Mouse (Mus musculus) heart, postnatal 0 days (tissue): ENCODE results near the gene Slc25a30. TPM values are rescaled to one million over a fixed set of nuclear protein-coding genes. Genes with fewer than 3 reads are reported as not detected.

Source experiments
- ATAC-seq: fragments of 200-750 bp; cut with Nextera tagmentation; 2 replicates; pipeline ENCODE4 v1.8.0; 2017; ENCODE audit warnings: low read depth, moderate number of reproducible peaks, moderate library complexity; ENCODE audit not compliant: insufficient read depth
- DNase-seq: peaks from one replicate; pipeline ENCODE4 v3.0.0-alpha.2; 2016; ENCODE audit warnings: low spot score
- H3K27ac ChIP-seq: fragments of 300-500 bp; sonication (generic); 2 replicates; pipeline ENCODE4 v1.5.1; 2014; ENCODE audit warnings: low read depth, mild to moderate bottlenecking
- H3K27me3 ChIP-seq: fragments of 300-500 bp; sonication (generic); 2 replicates; pipeline ENCODE4 v1.6.1; 2014; ENCODE audit warnings: low read length, mixed read lengths; ENCODE audit not compliant: control insufficient read depth, insufficient read depth
- H3K36me3 ChIP-seq: fragments of 300-500 bp; sonication (generic); replicated peaks from 2 replicates; pipeline ENCODE4 v1.6.1; 2014; ENCODE audit warnings: low read length, mixed read lengths; ENCODE audit not compliant: control insufficient read depth, insufficient read depth
- H3K4me1 ChIP-seq: fragments of 300-500 bp; sonication (generic); 2 replicates; pipeline ENCODE4 v1.6.1; 2014; ENCODE audit warnings: antibody characterized with exemption; ENCODE audit not compliant: control insufficient read depth, insufficient read depth
- H3K4me2 ChIP-seq: fragments of 300-500 bp; sonication (generic); 2 replicates; pipeline ENCODE4 v1.6.1; 2014; ENCODE audit warnings: low read depth, mild to moderate bottlenecking, low read length, moderate library complexity
- H3K4me3 ChIP-seq: fragments of 300-500 bp; sonication (generic); 2 replicates; pipeline ENCODE4 v1.5.1; 2014; ENCODE audit warnings: low read depth, low read length
- H3K9ac ChIP-seq: fragments of 300-500 bp; sonication (generic); replicated peaks from 2 replicates; pipeline ENCODE4 v1.6.1; 2014; ENCODE audit warnings: low read depth, low read length, mixed read lengths
- H3K9me3 ChIP-seq: fragments of 300-500 bp; sonication (generic); replicated peaks from 2 replicates; pipeline ENCODE4 v1.6.1; 2016; ENCODE audit warnings: low read length; ENCODE audit not compliant: control insufficient read depth
- CTCF ChIP-seq: IDR thresholded peaks from 2 replicates; pipeline ENCODE4 v1.5.1; 2016; ENCODE audit warnings: antibody characterized with exemption, control low read depth, low read depth
- EP300 ChIP-seq: IDR thresholded peaks from 2 replicates; pipeline ENCODE4 v1.6.1; 2016; ENCODE audit warnings: antibody characterized with exemption, low read depth
- WGBS: fragments of 180-500 bp; shearing (Covaris S2); extraction: QIAGEN DNeasy Blood & Tissue Kit; methylation state at CpG from one replicate; pipeline ENCODE4 v1.1.7; 2014; 5-methylcytosine and 5-hydroxymethylcytosine counted together
- polyA plus RNA-seq: library from polyadenylated mRNA; unstranded; fragments of >200 nt; fragmentation: Nextera tagmentation; extraction: Ambion mirVana; gene quantifications from 2 replicates; pipeline ENCODE4 v1.2.1, GENCODE M21; 2015
- total RNA-seq: library from RNA; depleted of rRNA; stranded (reverse); fragments of >200 nt; gene quantifications from 2 replicates; pipeline ENCODE4 v1.2.3, GENCODE M21; 2014; ENCODE audit warnings: low replicate concordance

Slc25a30 gene
- total and polyA plus RNA-seq, 2 experiments from 2014 or later: 6.3 to 39.2 TPM

- H3K27ac ChIP-seq: no peak overlapping the region
- H3K4me2 ChIP-seq: no peak overlapping the region
- 49% methylated on average over 10 of the region's 10 CpGs for WGBS
- H3K36me3 ChIP-seq: peaks cover 34% of the 10 kb centered on the region
- DNase-seq (peak; percentile 53), ATAC-seq (peak; percentile 64; the same call in 1 of the 2 replicates)
- TF ChIP-seq CTCF (peak; percentile 73), EP300 (no peak)
- H3K4me1 ChIP-seq: no peaks in the 10 kb centered on the region
- H3K4me3 ChIP-seq: no peak overlapping the region
- H3K27me3 ChIP-seq: no peaks in the 10 kb centered on the region
- H3K9ac ChIP-seq: no peak overlapping the region
- H3K9me3 ChIP-seq: no peaks in the 10 kb centered on the region
These were observed 25.6 kb downstream of the Slc25a30 start for GRCm38 (mm10) chr14:75761028-75761805.

GRCm38 (mm10) chr14:75758401-75758800 lies 28.4 kb downstream of the Slc25a30 start:
- Histone ChIP-seq H3K4me3 (no peak overlapping the region), H3K36me3 (peaks cover 17% of the 10 kb centered on the region), H3K27ac (no peak overlapping the region), H3K4me1 (no peaks in the 10 kb centered on the region), H3K27me3 (no peaks in the 10 kb centered on the region), H3K9me3 (no peaks in the 10 kb centered on the region), H3K4me2 (no peak overlapping the region), H3K9ac (no peak overlapping the region)
- ATAC-seq (no peak), DNase-seq (no peak)
- TF ChIP-seq CTCF (no peak), EP300 (no peak)
- 76% methylated on average over 7 of the region's 7 CpGs for WGBS

GRCm38 (mm10) chr14:75757821-75758220 lies 29.0 kb downstream of the Slc25a30 start:
- ATAC-seq (no peak), DNase-seq (no peak)
- no peaks in the 10 kb centered on the region for H3K27me3 ChIP-seq
- peaks cover 12% of the 10 kb centered on the region for H3K36me3 ChIP-seq
- no peak overlapping the region for H3K4me2 ChIP-seq
- no peak overlapping the region for H3K9ac ChIP-seq
- no peak for TF ChIP-seq CTCF
- no peak for TF ChIP-seq EP300
- H3K4me3 ChIP-seq: no peak overlapping the region
- H3K4me1 ChIP-seq: no peaks in the 10 kb centered on the region
- no peak overlapping the region for H3K27ac ChIP-seq
- WGBS: 69% methylated on average over 2 of the region's 2 CpGs
- H3K9me3 ChIP-seq: no peaks in the 10 kb centered on the region

- H3K27ac ChIP-seq: no peak overlapping the region
- H3K4me2 ChIP-seq: no peak overlapping the region
- no peaks in the 10 kb centered on the region for H3K4me1 ChIP-seq
- DNase-seq (no peak), ATAC-seq (no peak)
- H3K27me3 ChIP-seq: no peaks in the 10 kb centered on the region
- H3K9ac ChIP-seq: no peak overlapping the region
- no peaks in the 10 kb centered on the region for H3K9me3 ChIP-seq
- no peak for TF ChIP-seq EP300
- TF ChIP-seq CTCF: no peak
- H3K36me3 ChIP-seq: peaks cover 3% of the 10 kb centered on the region
- no peak overlapping the region for H3K4me3 ChIP-seq
- 83% methylated on average over 6 of the region's 6 CpGs for WGBS
These were observed 29.9 kb downstream of the Slc25a30 start for GRCm38 (mm10) chr14:75756971-75757370.

- Histone ChIP-seq H3K9ac (peak within 1 kb of the TSS; percentile 97), H3K9me3 (no peaks in the 10 kb centered on the region), H3K36me3 (no peaks in the 10 kb centered on the region), H3K4me1 (no peaks in the 10 kb centered on the region), H3K4me3 (peak within 1 kb of the TSS; percentile 97), H3K4me2 (peak within 1 kb of the TSS; percentile 78), H3K27ac (peak within 1 kb of the TSS; percentile 92), H3K27me3 (no peaks in the 10 kb centered on the region)
- ATAC-seq (peak; percentile 97), DNase-seq (peak; percentile 95)
- under 1% methylated on average over 68 of the region's 78 CpGs for WGBS
- TF ChIP-seq EP300 (peak; percentile 80), CTCF (peak; percentile 19; the same call in 1 of the 2 replicates)
These were observed 32.6 kb downstream of the Slc25a30 start, which contains the start of gene Cog3 for GRCm38 (mm10) chr14:75753991-75754817. TSS of gene Cog3 (minus strand) at chr14:75754517.
